Mouse (Mus musculus) lung, embryonic 14.5 days (tissue): ENCODE results near the gene Vsig10. TPM values are rescaled to one million over a fixed set of nuclear protein-coding genes. Genes with fewer than 3 reads are reported as not detected.

ENCODE experiments used
- ATAC-seq: fragments of 200-750 bp; cut with Nextera tagmentation; 2 replicates; pipeline ENCODE4 v1.8.0; 2017; ENCODE audit warnings: mild to moderate bottlenecking, moderate TSS enrichment, moderate library complexity; ENCODE audit not compliant: insufficient read depth
- DNase-seq: peaks from one replicate; pipeline ENCODE4 v3.0.0-alpha.2; 2015
- H3K27ac ChIP-seq: fragments of 300-500 bp; sonication (generic); 2 replicates; pipeline ENCODE4 v1.5.1; 2014; ENCODE audit warnings: low read depth, mild to moderate bottlenecking, moderate library complexity
- H3K27me3 ChIP-seq: fragments of 300-500 bp; sonication (generic); 2 replicates; pipeline ENCODE4 v1.6.1; 2014; ENCODE audit warnings: low read length, control low read depth; ENCODE audit not compliant: insufficient read depth
- H3K36me3 ChIP-seq: fragments of 300-500 bp; sonication (generic); 2 replicates; pipeline ENCODE4 v1.6.1; 2014; ENCODE audit warnings: control low read depth; ENCODE audit not compliant: insufficient read depth
- H3K4me1 ChIP-seq: fragments of 300-500 bp; sonication (generic); 2 replicates; pipeline ENCODE4 v1.6.1; 2014; ENCODE audit warnings: antibody characterized with exemption, control low read depth; ENCODE audit not compliant: insufficient read depth
- H3K4me2 ChIP-seq: fragments of 300-500 bp; sonication (generic); 2 replicates; pipeline ENCODE4 v1.6.1; 2014; ENCODE audit warnings: mild to moderate bottlenecking
- H3K4me3 ChIP-seq: fragments of 300-500 bp; sonication (generic); 2 replicates; pipeline ENCODE4 v1.5.1; 2014; ENCODE audit warnings: low read depth, low read length
- H3K9ac ChIP-seq: fragments of 300-500 bp; sonication (generic); 2 replicates; pipeline ENCODE4 v1.6.1; 2014
- H3K9me3 ChIP-seq: fragments of 300-500 bp; sonication (generic); 2 replicates; pipeline ENCODE4 v1.6.1; 2016; ENCODE audit warnings: low read depth, low read length, control low read depth
- CTCF ChIP-seq: IDR thresholded peaks from 2 replicates; pipeline ENCODE4 v1.5.1; 2016; ENCODE audit warnings: antibody characterized with exemption, low read depth
- WGBS: fragments of 180-500 bp; shearing (Covaris S2); extraction: QIAGEN DNeasy Blood & Tissue Kit; methylation state at CpG from one replicate; pipeline ENCODE4 v1.1.7; 2014; 5-methylcytosine and 5-hydroxymethylcytosine counted together
- polyA plus RNA-seq: library from polyadenylated mRNA; unstranded; fragments of >200 nt; fragmentation: Nextera tagmentation; extraction: Ambion mirVana; gene quantifications from 2 replicates; pipeline ENCODE4 v1.2.1, GENCODE M21; 2014

Vsig10 gene
- polyA plus RNA-seq, result 6.8 and 7.0 TPM in 2 replicates

- peak within 1 kb of the TSS; percentile 72 for H3K27ac ChIP-seq
- ATAC-seq, result peak; percentile 79
- under 1% methylated on average over 81 of the region's 81 CpGs for WGBS
These were observed at the start of gene Vsig10 for GRCm38 (mm10) chr5:117318741-117319629. Vsig10 (plus strand) TSS chr5:117319083.

GRCm38 (mm10) chr5:117269395-117269794 lies 49.5 kb upstream of the Vsig10 start:
- DNase-seq (no peak), ATAC-seq (no peak)
- Histone ChIP-seq H3K9ac (no peak overlapping the region), H3K4me1 (no peaks in the 10 kb centered on the region), H3K4me2 (no peak overlapping the region), H3K9me3 (no peaks in the 10 kb centered on the region), H3K4me3 (no peak overlapping the region), H3K27me3 (no peaks in the 10 kb centered on the region), H3K36me3 (0 out of 2 replicates have a peak, but pooled peaks cover 8% of the 10 kb centered on the region), H3K27ac (no peak overlapping the region)
- TF ChIP-seq CTCF, result no peak
- WGBS, result 91% methylated on average over 12 of the region's 12 CpGs

More at GRCm38 (mm10) chr5:117318741-117319629, at the start of gene Vsig10:
- no peaks in the 10 kb centered on the region; the same call in 1 of the 2 replicates for H3K4me1 ChIP-seq
- DNase-seq, result peak; percentile 73
- H3K27me3 ChIP-seq, result no peaks in the 10 kb centered on the region
- TF ChIP-seq CTCF, result peak; percentile 12; the same call in 1 of the 2 replicates
- H3K9ac ChIP-seq, result peak within 1 kb of the TSS; percentile 80
- no peaks in the 10 kb centered on the region for H3K36me3 ChIP-seq
- H3K9me3 ChIP-seq, result no peaks in the 10 kb centered on the region
- H3K4me3 ChIP-seq, result peak within 1 kb of the TSS; percentile 78
- H3K4me2 ChIP-seq, result peak within 1 kb of the TSS; percentile 91

GRCm38 (mm10) chr5:117271945-117272344 lies 46.9 kb upstream of the Vsig10 start:
- WGBS, result 86% methylated on average over 14 of the region's 14 CpGs
- Histone ChIP-seq H3K4me2 (no peak overlapping the region), H3K9me3 (no peaks in the 10 kb centered on the region), H3K36me3 (0 out of 2 replicates have a peak, but pooled peaks cover 4% of the 10 kb centered on the region), H3K4me3 (no peak overlapping the region), H3K4me1 (no peaks in the 10 kb centered on the region), H3K27me3 (no peaks in the 10 kb centered on the region), H3K27ac (no peak overlapping the region), H3K9ac (no peak overlapping the region)
- ATAC-seq (no peak), DNase-seq (no peak)
- no peak for TF ChIP-seq CTCF

GRCm38 (mm10) chr5:117274817-117275216 lies 44.1 kb upstream of the Vsig10 start:
- no peaks in the 10 kb centered on the region for H3K4me1 ChIP-seq
- 0 out of 2 replicates have a peak, but pooled peaks cover 7% of the 10 kb centered on the region for H3K36me3 ChIP-seq
- H3K27ac ChIP-seq, result no peak overlapping the region
- no peak overlapping the region for H3K9ac ChIP-seq
- peak; percentile 21 for DNase-seq
- no peak overlapping the region for H3K4me3 ChIP-seq
- 48% methylated on average over 5 of the region's 5 CpGs for WGBS
- H3K9me3 ChIP-seq, result no peaks in the 10 kb centered on the region
- no peak for ATAC-seq
- no peaks in the 10 kb centered on the region for H3K27me3 ChIP-seq
- TF ChIP-seq CTCF, result peak; percentile 57
- no peak overlapping the region for H3K4me2 ChIP-seq

- no peak overlapping the region for H3K27ac ChIP-seq
- peaks cover 22% of the 10 kb centered on the region for H3K36me3 ChIP-seq
- no peak overlapping the region for H3K4me2 ChIP-seq
- whole genome bisulfite sequencing, result 93% methylated on average over 6 of the region's 6 CpGs
- ATAC-seq (no peak), DNase-seq (peak; percentile 35)
- H3K9ac ChIP-seq, result no peak overlapping the region
- H3K27me3 ChIP-seq, result no peaks in the 10 kb centered on the region
- no peaks in the 10 kb centered on the region for H3K4me1 ChIP-seq
- H3K4me3 ChIP-seq, result no peak overlapping the region
- TF ChIP-seq CTCF, result peak; percentile 42
- no peaks in the 10 kb centered on the region for H3K9me3 ChIP-seq
These were observed 41.1 kb upstream of the Vsig10 start for GRCm38 (mm10) chr5:117277784-117278183.

GRCm38 (mm10) chr5:117278809-117279668 lies 39.8 kb upstream of the Vsig10 start:
- 80% methylated on average over 15 of the region's 15 CpGs for WGBS
- Histone ChIP-seq H3K27me3 (no peaks in the 10 kb centered on the region), H3K9ac (no peak overlapping the region), H3K4me2 (no peak overlapping the region), H3K4me1 (no peaks in the 10 kb centered on the region), H3K36me3 (peaks cover 30% of the 10 kb centered on the region), H3K9me3 (no peaks in the 10 kb centered on the region), H3K4me3 (no peak overlapping the region), H3K27ac (0 out of 2 replicates have a peak overlapping the region, but pooled peaks have one; percentile 18)
- TF ChIP-seq CTCF, result no peak
- peak; percentile 39 for ATAC-seq
- DNase-seq, result peak; percentile 27
